In the genomic region with DNA sequence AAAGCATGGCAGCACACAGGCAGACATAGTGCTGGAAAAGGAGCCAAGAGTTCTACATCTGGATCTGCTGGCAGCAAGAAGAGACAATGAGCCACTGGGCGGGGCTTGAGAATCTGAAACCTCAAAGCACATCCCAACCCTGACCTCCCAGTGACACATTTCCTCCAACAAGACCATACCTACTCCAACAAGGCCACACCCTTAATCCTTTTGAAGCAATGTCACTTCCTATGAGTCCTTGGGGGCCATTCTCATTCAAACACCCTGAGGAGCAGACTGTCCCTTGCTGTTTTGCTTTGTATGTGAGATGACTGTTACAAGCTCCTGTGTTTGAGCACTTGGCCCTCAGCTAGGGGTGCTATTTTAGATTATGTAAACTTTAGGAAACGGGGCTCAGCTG, we compare ENCODE assay signal across 20 mouse cellular contexts. TPM values are rescaled to one million over a fixed set of nuclear protein-coding genes. Genes with fewer than 3 reads are reported as not detected.
DNase-seq lines count a peak whose midpoint lies in the region; ATAC-seq and TF ChIP-seq lines count a peak whose summit lies in the region.
"Had no signal": no experiment of that assay in that cellular context is flagged by ENCODE, and none has a peak within 500 bp of the region (broad histone marks: within the 10 kb centered on the region; RNA-seq: fewer than 3 reads in every experiment).

No protein-coding gene starts in this region.

- peak; percentile 47 for ATAC-seq in megakaryocyte, adult 5-6 weeks (ENCODE audit: poor library complexity, severe bottlenecking)
- ATAC-seq: forebrain, embryonic 14.5 days; hindbrain, embryonic 16.5 days; Patski had no signal

- peak; percentile 40 for DNase-seq in 416B (ENCODE audit: low read depth)
- peak; percentile 63 for DNase-seq in ES-E14 (ENCODE audit: low read depth, low spot score)
- peak; percentile 26 for DNase-seq in WW6 (ENCODE audit: low read depth, low spot score)
- DNase-seq in testis, postnatal 10 days (ENCODE audit: low spot score) = no peak
- no peak for DNase-seq in frontal cortex, postnatal 14 days (ENCODE audit: low spot score in 2 of 2)
- DNase-seq in cerebellum, postnatal 14 days = no peak
- DNase-seq: adrenal gland, postnatal 10 days; cerebellum, adult 18-20 months; cerebellum, adult 9-11 months; heart, postnatal 10 days; heart, postnatal 4 days; kidney, adult 11 months; kidney, adult 9 months had no signal

- H3K9me3 ChIP-seq in ES-E14 (ENCODE audit: control insufficient read depth, insufficient read depth, low read depth, low read length) = no peaks in the 10 kb centered on the region
- H3K9me3 ChIP-seq: embryonic facial prominence, embryonic 10.5 days; forebrain, embryonic 10.5 days; hindbrain, embryonic 12.5 days had no signal

- H3K9ac ChIP-seq in ES-E14 (ENCODE audit: insufficient read depth, low read depth, low read length, poor library complexity, severe bottlenecking) = no peak overlapping the region
- H3K9ac ChIP-seq: hindbrain, embryonic 12.5 days had no signal

- no peak overlapping the region for H3K27ac ChIP-seq in ES-E14 (ENCODE audit: insufficient read depth, low read depth, low read length, poor library complexity, severe bottlenecking)
- H3K27ac ChIP-seq: embryonic facial prominence, embryonic 10.5 days; forebrain, embryonic 10.5 days; hindbrain, embryonic 12.5 days had no signal

- H3K4me1 ChIP-seq in ES-E14 (ENCODE audit: control insufficient read depth in 2 of 2, insufficient read depth in 2 of 2, low read length in 2 of 2, poor library complexity in 1 of 2) = 0 out of 4 replicates have a peak, but pooled peaks cover 0 to 2% of the 10 kb centered on the region in 2 experiments
- H3K4me1 ChIP-seq: hindbrain, embryonic 12.5 days had no signal

- in situ Hi-C loops in ES-E14 (cut with MboI; ENCODE audit: low sequenced_read_pairs in 2 of 2, unreplicated experiment in 2 of 2) = no loop called here

- H3K36me3 ChIP-seq in ES-E14 (ENCODE audit: control insufficient read depth, insufficient read depth, low read length, poor library complexity, severe bottlenecking) = no peaks in the 10 kb centered on the region
- H3K36me3 ChIP-seq: embryonic facial prominence, embryonic 10.5 days; forebrain, embryonic 10.5 days; hindbrain, embryonic 12.5 days had no signal

- no peak overlapping the region for H3K4me3 ChIP-seq in ES-E14 (ENCODE audit: insufficient read depth in 1 of 2, low read depth in 1 of 2, low read length in 2 of 2, poor library complexity in 1 of 2, severe bottlenecking in 1 of 2)
- H3K4me3 ChIP-seq: embryonic facial prominence, embryonic 10.5 days; forebrain, embryonic 10.5 days; hindbrain, embryonic 12.5 days had no signal

TF ChIP-seq in ES-E14, 5 proteins besides CTCF, POLR2A, EP300 and RAD21:
- TF ChIP-seq ZC3H11A (IDR thresholded peaks at IDR 0.05; ENCODE audit: borderline replicate concordance, low read depth, low read length) (no peak), HCFC1 (IDR thresholded peaks at IDR 0.05; ENCODE audit: borderline replicate concordance, insufficient read depth, low read length) (no peak), CHD2 (IDR thresholded peaks at IDR 0.05; ENCODE audit: low read depth, low read length) (no peak), MAFK (IDR thresholded peaks at IDR 0.05; ENCODE audit: insufficient read depth, low read depth, low read length) (no peak), ZNF384 (IDR thresholded peaks at IDR 0.05; ENCODE audit: low read depth, low read length) (no peak)

RNA-seq across cellular contexts. Expression of a gene that starts 33.3 kb away (rescaled TPM):
- total RNA-seq in ES-E14 (2012; rRNA removed) = 10.6 and 17.3 TPM in 2 replicates
- 324 and 340 TPM in 2 replicates for total RNA-seq in megakaryocyte, adult 5-6 weeks (2015)
- 83.8 and 92.4 TPM in 2 replicates for total RNA-seq in megakaryocyte, adult 5-6 weeks (2017)

Comparison
In these comparisons a context has a peak if more than half of its experiments do, and no peak if none do; other contexts are left out.
1. DNase-seq: peak in 416B (single experiment), ES-E14 (single experiment) and WW6 (single experiment); none in testis, postnatal 10 days (single experiment), frontal cortex, postnatal 14 days (0 of 2) and cerebellum, postnatal 14 days (0 of 2).